Mouse (Mus musculus): Measurements from ENCODE around the gene Tiam1. TPM values are rescaled to one million over a fixed set of nuclear protein-coding genes. Genes with fewer than 3 reads are reported as not detected.

Tiam1 gene
- polyA plus RNA-seq, 1 experiment from 2014 or later = 15.7 TPM

- whole genome bisulfite sequencing = 92% methylated on average over 11 of the region's 11 CpGs
- no peaks in the 10 kb centered on the region for H3K36me3 ChIP-seq
- no peak for ATAC-seq (ENCODE audit: low FRiP score, low read depth)
Measured at GRCm38 (mm10) chr16:89980075-89980744, 163.4 kb downstream of the Tiam1 start.

GRCm38 (mm10) chr16:89975441-89975840 lies 168.1 kb downstream of the Tiam1 start:
- no peaks in the 10 kb centered on the region for H3K4me1 ChIP-seq
- H3K4me3 ChIP-seq = no peak overlapping the region

More at GRCm38 (mm10) chr16:89980075-89980744, 163.4 kb downstream of the Tiam1 start:
- Histone ChIP-seq H3K9me3 (no peaks in the 10 kb centered on the region; the same call in 1 of the 2 replicates), H3K27ac (no peak overlapping the region), H3K4me2 (replicated peaks) (no peak overlapping the region), H3K4me3 (no peak overlapping the region), H3K27me3 (replicated peaks) (no peaks in the 10 kb centered on the region), H3K4me1 (no peaks in the 10 kb centered on the region), H3K9ac (no peak overlapping the region)

GRCm38 (mm10) chr16:89973814-89974712 lies 169.5 kb downstream of the Tiam1 start:
- no peak overlapping the region for H3K27ac ChIP-seq
- H3K9me3 ChIP-seq = no peaks in the 10 kb centered on the region
- no peak overlapping the region for H3K9ac ChIP-seq
- no peak overlapping the region for H3K4me3 ChIP-seq
- H3K4me2 ChIP-seq (replicated peaks) = no peak overlapping the region
- H3K27me3 ChIP-seq (replicated peaks) = no peaks in the 10 kb centered on the region
- no peak for ATAC-seq (ENCODE audit: low FRiP score, low read depth)
- WGBS = 82% methylated on average over 16 of the region's 16 CpGs
- no peaks in the 10 kb centered on the region for H3K4me1 ChIP-seq
- no peaks in the 10 kb centered on the region for H3K36me3 ChIP-seq

More at GRCm38 (mm10) chr16:89975441-89975840, 168.1 kb downstream of the Tiam1 start:
- H3K27me3 ChIP-seq (replicated peaks) = no peaks in the 10 kb centered on the region
- no peaks in the 10 kb centered on the region for H3K36me3 ChIP-seq
- no peak overlapping the region for H3K27ac ChIP-seq
- ATAC-seq (ENCODE audit: low FRiP score, low read depth) = no peak
- no peak overlapping the region for H3K9ac ChIP-seq
- WGBS = 94% methylated on average over 9 of the region's 9 CpGs
- H3K4me2 ChIP-seq (replicated peaks) = no peak overlapping the region
- H3K9me3 ChIP-seq = no peaks in the 10 kb centered on the region; the same call in 1 of the 2 replicates

- WGBS = 94% methylated on average over 15 of the region's 15 CpGs
- Histone ChIP-seq H3K4me2 (replicated peaks) (no peak overlapping the region), H3K36me3 (no peaks in the 10 kb centered on the region), H3K4me1 (no peaks in the 10 kb centered on the region), H3K27ac (no peak overlapping the region), H3K27me3 (replicated peaks) (no peaks in the 10 kb centered on the region), H3K9ac (no peak overlapping the region), H3K9me3 (no peaks in the 10 kb centered on the region), H3K4me3 (no peak overlapping the region)
- ATAC-seq (ENCODE audit: low FRiP score, low read depth) = no peak
Measured at GRCm38 (mm10) chr16:89972854-89973487, 170.6 kb downstream of the Tiam1 start.

- no peak overlapping the region for H3K9ac ChIP-seq
- H3K4me1 ChIP-seq = no peaks in the 10 kb centered on the region
- ATAC-seq (ENCODE audit: low FRiP score, low read depth) = no peak
- no peak overlapping the region for H3K27ac ChIP-seq
- no peak overlapping the region for H3K4me2 ChIP-seq (replicated peaks)
- H3K36me3 ChIP-seq = no peaks in the 10 kb centered on the region
- WGBS = 89% methylated on average over 6 of the region's 6 CpGs
- H3K4me3 ChIP-seq = no peak overlapping the region
- H3K9me3 ChIP-seq = no peaks in the 10 kb centered on the region
- H3K27me3 ChIP-seq (replicated peaks) = no peaks in the 10 kb centered on the region
Measured at GRCm38 (mm10) chr16:89972018-89972417, 171.6 kb downstream of the Tiam1 start.

- no peak for ATAC-seq (ENCODE audit: low FRiP score, low read depth)
- no peaks in the 10 kb centered on the region for H3K9me3 ChIP-seq
- no peak overlapping the region for H3K4me2 ChIP-seq (replicated peaks)
- H3K9ac ChIP-seq = no peak overlapping the region
- 83% methylated on average over 6 of the region's 6 CpGs for WGBS
- H3K4me1 ChIP-seq = no peaks in the 10 kb centered on the region
- H3K27me3 ChIP-seq (replicated peaks) = no peaks in the 10 kb centered on the region
- H3K4me3 ChIP-seq = no peak overlapping the region
- H3K36me3 ChIP-seq = 0 out of 2 replicates have a peak, but pooled peaks cover 5% of the 10 kb centered on the region
- no peak overlapping the region for H3K27ac ChIP-seq
Measured at GRCm38 (mm10) chr16:89968058-89968457, 175.5 kb downstream of the Tiam1 start.

GRCm38 (mm10) chr16:89962876-89963275 lies 180.7 kb downstream of the Tiam1 start:
- no peak overlapping the region for H3K4me2 ChIP-seq (replicated peaks)
- no peaks in the 10 kb centered on the region; the same call in 1 of the 2 replicates for H3K27me3 ChIP-seq (replicated peaks)
- H3K27ac ChIP-seq = no peak overlapping the region
- H3K9me3 ChIP-seq = no peaks in the 10 kb centered on the region
- no peak overlapping the region for H3K4me3 ChIP-seq
- no peak overlapping the region for H3K9ac ChIP-seq
- H3K36me3 ChIP-seq = 0 out of 2 replicates have a peak, but pooled peaks cover 5% of the 10 kb centered on the region
- ATAC-seq (ENCODE audit: low FRiP score, low read depth) = no peak
- peaks cover 21% of the 10 kb centered on the region for H3K4me1 ChIP-seq
- 94% methylated on average over 14 of the region's 14 CpGs for WGBS

- no peak for ATAC-seq (ENCODE audit: low FRiP score, low read depth)
- H3K27ac ChIP-seq = no peak overlapping the region
- peak overlapping the region; percentile 66 for H3K4me2 ChIP-seq (replicated peaks)
- H3K9me3 ChIP-seq = no peaks in the 10 kb centered on the region
- peak overlapping the region; percentile 24 for H3K4me3 ChIP-seq
- 0 out of 2 replicates have a peak, but pooled peaks cover 5% of the 10 kb centered on the region for H3K36me3 ChIP-seq
- 27% methylated on average over 6 of the region's 8 CpGs for WGBS
- H3K9ac ChIP-seq = 0 out of 2 replicates have a peak overlapping the region, but pooled peaks have one; percentile 33
- H3K4me1 ChIP-seq = peaks cover 21% of the 10 kb centered on the region
- H3K27me3 ChIP-seq (replicated peaks) = no peaks in the 10 kb centered on the region; the same call in 1 of the 2 replicates
Measured at GRCm38 (mm10) chr16:89960904-89961303, 182.7 kb downstream of the Tiam1 start.

- H3K27me3 ChIP-seq (replicated peaks) = no peaks in the 10 kb centered on the region; the same call in 1 of the 2 replicates
- H3K4me3 ChIP-seq = peak overlapping the region; percentile 24
- H3K4me2 ChIP-seq (replicated peaks) = peak overlapping the region; percentile 66
- peak; percentile 62; the same call in 1 of the 2 replicates for ATAC-seq (ENCODE audit: low FRiP score, low read depth)
- peaks cover 21% of the 10 kb centered on the region for H3K4me1 ChIP-seq
- no peaks in the 10 kb centered on the region for H3K9me3 ChIP-seq
- H3K9ac ChIP-seq = peak overlapping the region; percentile 33; the same call in 1 of the 2 replicates
- 1% methylated on average over 33 of the region's 33 CpGs for WGBS
- H3K36me3 ChIP-seq = 0 out of 2 replicates have a peak, but pooled peaks cover 7% of the 10 kb centered on the region
- H3K27ac ChIP-seq = no peak overlapping the region
Measured at GRCm38 (mm10) chr16:89960186-89960878, 183.2 kb downstream of the Tiam1 start.

GRCm38 (mm10) chr16:89958982-89959381 lies 184.6 kb downstream of the Tiam1 start:
- Histone ChIP-seq H3K9ac (no peak overlapping the region), H3K27ac (no peak overlapping the region), H3K4me2 (replicated peaks) (peak overlapping the region; percentile 14; the same call in 1 of the 2 replicates), H3K4me3 (no peak overlapping the region), H3K4me1 (peaks cover 21% of the 10 kb centered on the region), H3K27me3 (replicated peaks) (no peaks in the 10 kb centered on the region; the same call in 1 of the 2 replicates), H3K36me3 (0 out of 2 replicates have a peak, but pooled peaks cover 5% of the 10 kb centered on the region), H3K9me3 (no peaks in the 10 kb centered on the region)
- 44% methylated on average over 12 of the region's 12 CpGs for WGBS
- no peak for ATAC-seq (ENCODE audit: low FRiP score, low read depth)

GRCm38 (mm10) chr16:89958030-89958429 lies 185.5 kb downstream of the Tiam1 start:
- no peak overlapping the region for H3K4me3 ChIP-seq
- 77% methylated on average over 10 of the region's 10 CpGs for WGBS
- H3K9ac ChIP-seq = no peak overlapping the region

More at GRCm38 (mm10) chr16:89958030-89958429, 185.5 kb downstream of the Tiam1 start:
- no peak overlapping the region for H3K27ac ChIP-seq
- no peaks in the 10 kb centered on the region for H3K9me3 ChIP-seq
- H3K4me1 ChIP-seq = peaks cover 21% of the 10 kb centered on the region
- H3K36me3 ChIP-seq = 0 out of 2 replicates have a peak, but pooled peaks cover 5% of the 10 kb centered on the region
- no peak overlapping the region for H3K4me2 ChIP-seq (replicated peaks)
- ATAC-seq (ENCODE audit: low FRiP score, low read depth) = no peak
- no peaks in the 10 kb centered on the region; the same call in 1 of the 2 replicates for H3K27me3 ChIP-seq (replicated peaks)

Data from neural tube, embryonic 12.5 days (tissue).